Mouse (Mus musculus) spleen, adult 12 weeks (tissue): ENCODE measurements around the gene Gm13057.
"Not testable (repeated sequence)": the region's sequence is repeated elsewhere in the genome, so short reads cannot be mapped to it uniquely, and the experiment has no call there.

Source experiments
- DNase-seq: peaks from one replicate; pipeline ENCODE4 v3.0.0; 2022; ENCODE audit warnings: low spot score

Gene Gm13057

GRCm38 (mm10) chr4:143551400-143551799 is at the start of gene Gm13057, which contains the start of gene BC080695:
Gene Gm13057, plus strand, starts transcription at chr4:143551709.
Gene BC080695, plus strand, starts transcription at chr4:143551700.
- DNase-seq, result not testable (repeated sequence)

- DNase-seq, result no peak
These were observed 40.5 kb upstream of the Gm13057 start, which contains the start of gene Gm13043 for GRCm38 (mm10) chr4:143511043-143511442. Gene Gm13043, plus strand, starts transcription at chr4:143511343.

- not testable (repeated sequence) for DNase-seq
These were observed 15.9 kb upstream of the Gm13057 start, which contains the start of gene Gm13040 for GRCm38 (mm10) chr4:143535654-143536053. Gene Gm13040, plus strand, starts transcription at chr4:143535954.
